Mouse (Mus musculus): ENCODE measurements around the gene Umod.

Gene Umod

GRCm38 (mm10) chr7:119427180-119427616 is 51.9 kb downstream of the Umod start:
- DNase-seq, result no peak

GRCm38 (mm10) chr7:119420730-119421129 is 58.4 kb downstream of the Umod start:
- DNase-seq, result no peak

GRCm38 (mm10) chr7:119418523-119418922 is 60.6 kb downstream of the Umod start:
- DNase-seq, result no peak

Data from thymus, adult 18-20 months (tissue).